ENCODE assay signal across 23 mouse cellular contexts in genomic region chr2:180415627-180416026, GRCm38 (mm10).
"Had no signal": no experiment of that assay in that cellular context is flagged by ENCODE, and none has a peak within 500 bp of the region (broad histone marks: within the 10 kb centered on the region; RNA-seq: fewer than 3 reads in every experiment).

No protein-coding gene starts in this region.

- DNase-seq: kidney, postnatal 10 days; kidney, postnatal 36 days; left cerebral cortex, postnatal 4 days; liver, postnatal 0 days; lung, embryonic 14.5 days; lung, postnatal 10 days; lung, postnatal 36 days; retina, postnatal 1 day; right cerebral cortex, postnatal 25 days; spleen, adult 18-20 months; thymus, postnatal 25 days had no signal

- H3K9me3 ChIP-seq: kidney, embryonic 15.5 days; limb, embryonic 12.5 days; limb, embryonic 15.5 days; midbrain, embryonic 10.5 days; midbrain, embryonic 13.5 days; stomach, embryonic 15.5 days had no signal

- H3K9ac ChIP-seq: kidney, embryonic 15.5 days; limb, embryonic 12.5 days; limb, embryonic 15.5 days; liver, embryonic 14.5 days; liver, postnatal 0 days; lung, embryonic 14.5 days; midbrain, embryonic 13.5 days; neural tube, embryonic 13.5 days; stomach, embryonic 15.5 days had no signal

- H3K4me1 ChIP-seq: kidney, embryonic 15.5 days; limb, embryonic 12.5 days; limb, embryonic 15.5 days; megakaryocyte, embryonic 14.5 days; stomach, embryonic 15.5 days had no signal

- H3K36me3 ChIP-seq: kidney, embryonic 15.5 days; limb, embryonic 12.5 days; limb, embryonic 15.5 days; midbrain, embryonic 10.5 days; midbrain, embryonic 13.5 days; neural tube, embryonic 13.5 days; stomach, embryonic 15.5 days had no signal

- H3K4me2 ChIP-seq: kidney, embryonic 15.5 days; limb, embryonic 12.5 days; limb, embryonic 15.5 days; liver, embryonic 11.5 days; lung, embryonic 14.5 days; midbrain, embryonic 13.5 days; neural tube, embryonic 13.5 days; stomach, embryonic 15.5 days had no signal

- H3K27ac ChIP-seq: kidney, embryonic 15.5 days; limb, embryonic 12.5 days; limb, embryonic 15.5 days; liver, embryonic 14.5 days; midbrain, embryonic 10.5 days; midbrain, embryonic 13.5 days; neural tube, embryonic 13.5 days; stomach, embryonic 15.5 days had no signal

- H3K4me3 ChIP-seq: kidney, embryonic 15.5 days; limb, embryonic 12.5 days; limb, embryonic 15.5 days; megakaryocyte, embryonic 14.5 days; midbrain, embryonic 10.5 days; midbrain, embryonic 13.5 days; myocyte; neural tube, embryonic 13.5 days; stomach, embryonic 15.5 days had no signal

- H3K27me3 ChIP-seq: kidney, embryonic 15.5 days; limb, embryonic 15.5 days; midbrain, embryonic 13.5 days; stomach, embryonic 15.5 days had no signal

- ATAC-seq: liver, postnatal 0 days; midbrain, embryonic 13.5 days; midbrain, embryonic 16.5 days had no signal
